Mouse (Mus musculus): ENCODE measurements around the gene P2rx1. TPM values are rescaled to one million over a fixed set of nuclear protein-coding genes. Genes with fewer than 3 reads are reported as not detected.

The P2rx1 gene
- total RNA-seq, 2 experiments from 2014 or later, result 0.31 to 1.6 TPM

- DNase-seq, result no peak
Observed at GRCm38 (mm10) chr11:72987807-72988206, 11.1 kb upstream of the P2rx1 start.

- no peak for DNase-seq
Observed at GRCm38 (mm10) chr11:72989044-72989443, 9.9 kb upstream of the P2rx1 start.

DNA sequence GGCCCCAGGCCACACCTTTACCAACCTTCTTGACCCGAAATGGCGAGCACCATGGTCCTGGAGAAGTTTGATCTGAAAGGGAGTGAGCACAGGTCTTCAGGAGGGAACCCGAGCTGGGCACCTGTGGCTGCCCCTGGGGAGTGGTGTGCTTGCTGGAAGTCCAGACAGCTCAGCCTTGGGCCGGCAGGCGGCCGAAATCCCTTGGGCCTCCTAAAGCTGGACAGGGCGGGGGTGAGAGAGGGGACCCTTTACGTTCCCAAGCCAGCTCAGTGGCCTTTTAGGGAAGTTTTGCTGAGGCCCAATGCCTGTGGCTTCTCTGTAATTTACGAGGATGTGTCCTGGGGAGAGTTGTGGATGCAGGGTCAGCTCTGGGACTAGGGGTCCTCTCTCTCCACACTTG is 8.2 kb upstream of the P2rx1 start:
- DNase-seq, result no peak

DNA sequence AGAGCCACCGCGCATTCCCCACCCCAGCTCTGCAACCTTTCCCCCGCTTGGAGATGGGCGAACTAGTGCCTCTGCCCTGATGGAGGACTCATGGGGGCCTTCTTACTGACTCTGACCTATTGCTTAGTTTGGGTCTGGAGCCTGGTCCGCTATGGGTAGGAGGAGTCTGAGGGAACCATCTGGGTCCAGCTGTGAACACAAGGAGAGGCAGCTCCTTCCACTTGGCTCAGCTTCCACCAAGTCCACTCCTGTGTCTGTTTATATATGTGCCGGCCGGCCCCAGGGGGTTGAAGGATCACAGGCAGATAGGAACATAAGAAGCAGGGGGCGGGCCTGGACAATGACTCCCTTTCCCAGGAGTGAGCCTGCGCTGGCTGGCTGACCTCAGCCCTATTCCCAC is 6.9 kb upstream of the P2rx1 start:
- DNase-seq, result no peak

DNA sequence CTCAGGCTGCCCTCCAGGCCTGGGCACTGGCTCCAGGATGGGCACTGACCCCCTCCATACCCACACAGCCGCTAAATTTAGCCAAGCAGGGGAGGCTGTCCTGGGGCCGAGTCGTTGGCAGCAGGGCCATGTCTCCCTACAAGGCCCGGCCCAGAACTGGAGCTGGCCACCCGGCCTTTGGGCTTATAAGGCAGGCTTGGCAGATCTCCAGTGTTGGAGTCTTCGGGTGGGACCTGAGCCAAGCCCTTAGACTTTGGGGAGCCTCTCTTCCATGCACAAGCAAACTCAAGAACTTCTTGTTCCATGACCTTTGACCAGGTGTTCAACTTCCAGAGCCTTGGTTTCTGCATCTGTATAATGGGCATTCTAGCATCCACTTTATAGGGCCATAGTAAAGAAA is 2.6 kb upstream of the P2rx1 start:
- no peak for DNase-seq

DNA sequence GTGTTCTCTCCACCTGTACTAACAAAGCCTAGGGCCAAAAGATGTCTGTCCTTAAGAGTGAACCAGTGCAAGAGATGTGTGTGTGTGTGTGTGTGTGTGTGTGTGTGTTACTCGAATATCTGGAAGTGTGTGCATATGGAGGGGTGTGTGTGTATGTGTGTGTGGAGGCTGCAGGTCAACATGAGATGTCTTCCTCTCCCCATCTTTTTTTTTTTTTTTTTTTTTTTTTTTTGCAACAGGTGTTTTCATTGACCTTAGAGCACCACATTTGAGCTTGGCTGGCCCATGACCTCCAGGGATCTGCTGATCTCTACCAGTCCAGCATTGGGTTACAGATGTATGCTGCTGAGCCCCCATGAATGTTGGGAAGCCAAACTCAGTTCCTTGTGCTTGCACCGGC is 2.1 kb upstream of the P2rx1 start:
- DNase-seq, result no peak

GRCm38 (mm10) chr11:72997529-72998326 is 1.2 kb upstream of the P2rx1 start:
- DNase-seq, result no peak

DNA sequence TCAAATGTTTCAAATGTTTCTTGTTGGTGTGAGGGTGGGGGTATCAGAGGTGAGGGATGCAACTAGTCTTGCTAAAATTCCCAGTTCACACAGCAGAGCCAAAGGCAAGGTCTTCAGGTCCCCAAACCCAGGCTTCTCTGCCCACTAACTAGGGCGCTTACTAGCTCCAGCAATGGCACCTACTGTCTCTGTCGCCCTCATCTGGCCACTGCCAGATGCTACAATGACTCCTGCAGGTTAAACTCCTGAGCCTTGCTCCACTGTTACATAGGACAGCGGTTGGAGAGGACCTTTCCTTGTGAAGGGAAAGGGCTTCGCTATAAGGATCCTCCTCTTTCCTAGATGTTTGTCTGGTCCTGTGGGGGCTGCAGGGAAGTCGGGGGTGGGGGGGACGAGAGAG is 2.1 kb downstream of the P2rx1 start:
- DNase-seq, result peak; percentile 44

GRCm38 (mm10) chr11:73006377-73006776 is 7.5 kb downstream of the P2rx1 start:
- no peak for DNase-seq

DNA sequence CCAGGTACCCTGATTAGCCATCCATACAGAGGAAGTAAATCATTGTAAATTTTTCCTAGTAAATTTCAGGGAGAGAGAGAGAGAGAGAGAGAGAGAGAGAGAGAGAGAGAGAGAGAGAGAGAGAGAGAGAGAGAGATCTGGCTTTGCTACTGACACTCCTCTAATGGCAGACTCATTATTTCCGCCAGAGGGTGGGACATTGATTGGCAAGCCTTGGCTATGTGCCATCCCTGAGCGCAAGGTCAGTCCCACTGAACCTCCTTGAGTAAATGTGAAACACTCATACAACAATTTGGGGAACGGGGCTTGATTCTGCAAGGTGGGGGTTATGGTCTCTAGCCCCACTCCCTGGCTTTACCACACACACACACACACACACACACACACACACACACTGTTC is 8.2 kb downstream of the P2rx1 start:
- DNase-seq, result no peak

GRCm38 (mm10) chr11:73007698-73008481 is 9.0 kb downstream of the P2rx1 start:
- peak; percentile 31 for DNase-seq

DNA sequence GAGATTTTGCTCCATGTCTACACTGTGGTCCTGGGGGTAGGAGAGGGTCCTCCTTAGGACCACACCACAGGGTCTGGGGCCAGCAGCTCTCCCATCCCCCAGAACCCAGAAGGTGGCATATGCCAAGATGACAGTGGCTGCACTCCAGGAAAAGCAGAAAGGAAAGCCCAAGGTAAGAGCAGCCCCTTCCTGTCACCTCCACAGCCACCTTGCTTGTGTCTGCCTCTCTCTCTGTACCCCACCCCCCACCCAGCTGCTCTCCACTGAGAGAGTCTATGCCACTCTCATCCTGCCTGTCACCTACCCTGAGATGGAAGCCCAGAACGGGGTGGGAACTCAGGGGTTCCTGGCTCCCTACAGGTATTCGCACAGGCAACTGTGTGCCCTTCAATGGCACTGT is 9.9 kb downstream of the P2rx1 start:
- DNase-seq, result no peak

GRCm38 (mm10) chr11:73009531-73010274 is 10.8 kb downstream of the P2rx1 start:
- DNase-seq, result peak; percentile 29

DNA sequence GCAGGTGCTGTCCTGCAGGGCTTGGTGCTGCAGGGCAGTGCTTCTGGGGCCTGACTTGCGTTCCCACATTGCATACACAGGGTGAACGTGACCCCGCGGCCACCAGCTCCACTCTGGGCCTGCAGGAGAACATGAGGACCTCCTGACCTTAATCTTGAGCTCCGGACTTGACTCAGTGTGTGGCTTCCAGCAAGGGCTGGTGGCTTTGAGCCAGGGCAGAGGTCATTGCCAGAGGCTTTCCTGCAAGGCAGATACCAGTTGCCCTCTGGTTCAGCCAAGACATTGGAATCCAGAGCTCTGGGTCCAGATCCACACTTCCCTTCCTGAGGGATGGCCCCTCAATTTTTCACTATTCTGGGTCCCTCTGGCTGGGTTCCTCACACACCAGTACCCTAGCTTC is 15.1 kb downstream of the P2rx1 start:
- DNase-seq, result no peak

- no peak for DNase-seq
Observed at GRCm38 (mm10) chr11:73014831-73015344, 16.0 kb downstream of the P2rx1 start.

DNA sequence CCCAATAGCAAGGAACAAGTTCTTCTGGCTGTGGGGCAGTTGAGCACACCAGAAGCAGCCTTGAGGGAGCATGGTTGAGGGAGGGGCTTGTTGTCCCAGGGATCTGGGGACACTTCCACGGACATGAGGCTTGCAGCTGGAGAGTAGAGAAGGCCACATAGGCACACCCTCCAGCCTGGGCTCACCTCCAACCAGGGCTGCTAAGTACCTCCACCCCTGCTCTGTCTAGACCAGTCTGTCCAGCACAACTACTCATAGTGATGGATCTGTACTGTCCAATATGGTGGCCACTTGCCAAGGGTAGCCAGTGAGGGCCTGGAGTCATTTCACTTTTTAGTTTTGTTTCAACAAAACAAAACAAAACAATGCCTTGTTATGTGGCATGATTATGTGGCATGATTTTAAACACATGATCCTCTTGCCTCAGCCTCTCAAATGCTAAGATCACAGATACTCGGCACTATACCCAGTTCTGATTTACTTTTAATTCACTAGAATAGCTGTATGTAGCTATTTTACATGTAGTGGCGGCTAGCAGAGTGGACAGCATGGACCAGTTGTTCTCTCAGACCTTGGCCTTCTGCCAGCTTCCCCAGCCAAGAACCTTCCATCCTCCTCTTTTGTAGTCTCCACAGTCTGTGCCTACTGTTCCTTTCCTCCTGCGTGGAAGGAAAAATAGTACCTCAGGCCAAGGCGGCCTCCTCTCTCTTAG is 16.6 kb downstream of the P2rx1 start:
- DNase-seq, result peak; percentile 77

GRCm38 (mm10) chr11:73016103-73016420 is 17.2 kb downstream of the P2rx1 start:
- DNase-seq, result no peak

DNA sequence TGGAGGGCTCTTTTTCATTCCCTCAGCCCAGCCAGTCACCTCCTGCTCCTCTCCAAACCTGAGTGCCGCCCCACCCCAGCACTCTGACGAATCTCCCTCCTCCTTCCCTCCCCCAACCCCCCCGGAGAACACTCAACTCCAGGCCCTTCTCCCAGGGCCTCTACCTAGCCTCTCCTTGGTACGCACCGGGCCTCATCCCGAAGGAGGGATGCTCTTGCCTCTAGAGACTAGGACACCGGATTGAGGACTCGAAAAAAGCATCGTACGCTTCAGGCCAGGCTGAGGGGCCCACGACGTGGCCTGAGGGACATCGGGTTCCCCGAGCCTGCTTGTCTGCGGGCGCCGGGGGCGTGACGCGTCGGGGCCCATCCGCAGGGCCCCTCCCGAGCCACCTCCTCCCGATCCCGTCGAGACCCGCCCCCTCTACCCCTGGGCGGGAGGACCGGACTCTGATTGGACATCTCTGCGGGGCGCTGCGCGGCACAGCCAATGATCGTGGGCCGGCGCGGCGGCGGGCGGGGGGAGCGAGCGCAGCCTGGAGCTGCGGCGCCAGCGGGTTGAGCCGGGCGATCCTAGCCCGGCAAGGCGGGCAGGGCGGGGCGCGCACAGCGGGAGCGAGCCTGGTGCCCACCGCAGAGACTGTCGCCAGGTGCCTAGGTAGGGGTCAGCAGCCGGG is 19.7 kb downstream of the P2rx1 start, which contains the start of gene Camkk1:
Gene Camkk1 (plus strand): TSS at position 538 of the 676 bp plus-strand sequence.
- DNase-seq, result peak; percentile 94

DNA sequence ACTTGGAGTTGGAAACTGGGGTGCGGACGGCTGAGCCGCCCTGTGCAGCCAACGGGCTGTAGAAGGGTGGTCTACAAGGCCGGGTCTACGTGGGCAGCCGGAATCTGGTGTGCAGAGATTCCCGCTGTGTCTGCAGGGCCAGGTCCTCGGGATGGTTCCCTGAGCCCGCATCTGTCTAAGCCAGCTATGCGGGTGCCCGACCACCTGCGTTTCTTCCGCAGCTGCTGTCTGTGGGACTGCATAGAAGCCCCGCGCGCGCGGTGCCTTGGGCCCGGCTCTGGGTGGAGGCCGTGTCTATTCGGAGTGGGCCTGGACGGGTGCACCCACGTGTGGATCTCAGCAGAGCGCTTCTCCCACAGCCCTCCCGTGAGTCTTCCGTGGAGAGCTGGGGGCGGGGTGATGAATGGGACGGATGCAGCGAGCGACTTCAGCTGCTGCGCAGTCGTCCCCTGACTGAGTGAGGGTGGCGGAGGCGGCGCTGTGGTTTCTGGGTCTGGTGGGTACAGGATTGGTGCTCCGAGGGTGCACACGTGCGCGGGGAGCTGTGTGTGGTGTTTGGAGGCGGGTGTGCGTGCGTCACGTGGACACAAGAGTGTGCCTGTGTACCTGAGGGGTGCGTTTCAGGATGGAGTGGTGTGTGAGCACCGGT is 20.4 kb downstream of the P2rx1 start:
- DNase-seq, result peak; percentile 56

- no peak for DNase-seq
Observed at GRCm38 (mm10) chr11:73020953-73021800, 22.3 kb downstream of the P2rx1 start.

Measured in gastrocnemius, postnatal 25 days (tissue).